Mouse (Mus musculus): Measurements from ENCODE around the gene Srp72. TPM values are rescaled to one million over a fixed set of nuclear protein-coding genes. Genes with fewer than 3 reads are reported as not detected.

The Srp72 gene
- polyA plus RNA-seq (2014; fragmentation: Nextera tagmentation; extraction: Ambion mirVana): 49.8 and 53.7 TPM in 2 replicates

GRCm38 (mm10) chr5:76974554-76975285 is at the start of gene Srp72:
Gene Srp72 (plus strand): TSS chr5:76974683.
- Histone ChIP-seq H3K9ac (ENCODE audit: low read length) (peak within 1 kb of the TSS; percentile 92), H3K4me2 (ENCODE audit: low read length) (peak within 1 kb of the TSS; percentile 94), H3K4me3 (ENCODE audit: control insufficient read depth in 1 of 2, insufficient read depth in 1 of 2, low read depth in 1 of 2, low read length in 2 of 2) (peak within 1 kb of the TSS; percentile 88 to 96), H3K36me3 (ENCODE audit: control insufficient read depth, insufficient read depth, low read length) (peaks cover 42% of the 10 kb centered on the region), H3K27me3 (ENCODE audit: control insufficient read depth, insufficient read depth, low read length) (no peaks in the 10 kb centered on the region), H3K9me3 (ENCODE audit: control insufficient read depth, low read length) (no peaks in the 10 kb centered on the region), H3K4me1 (ENCODE audit: control insufficient read depth in 2 of 2, insufficient read depth in 2 of 2, low read length in 2 of 2) (peaks cover 0 to 16% of the 10 kb centered on the region in 2 experiments; a peak in 2 of 4 replicates), H3K27ac (replicated peaks in 1 of 2; ENCODE audit: control insufficient read depth in 1 of 2, insufficient read depth in 1 of 2, low read depth in 2 of 2, low read length in 2 of 2) (peak within 1 kb of the TSS; percentile 88 to 94)
- peak; percentile 90 for ATAC-seq (ENCODE audit: insufficient number of reproducible peaks, insufficient read depth, low FRiP score, low read depth)
- under 1% methylated on average over 60 of the region's 60 CpGs for WGBS

GRCm38 (mm10) chr5:76928124-76928832 is 46.2 kb upstream of the Srp72 start:
- Histone ChIP-seq H3K9me3 (ENCODE audit: control insufficient read depth, low read length) (no peaks in the 10 kb centered on the region), H3K27me3 (ENCODE audit: control insufficient read depth, insufficient read depth, low read length) (no peaks in the 10 kb centered on the region), H3K4me2 (ENCODE audit: low read length) (peak overlapping the region; percentile 61), H3K4me3 (ENCODE audit: control insufficient read depth in 1 of 2, insufficient read depth in 1 of 2, low read depth in 1 of 2, low read length in 2 of 2) (peak overlapping the region; percentile 18 to 27), H3K4me1 (ENCODE audit: control insufficient read depth in 2 of 2, insufficient read depth in 2 of 2, low read length in 2 of 2) (peaks cover 11 to 26% of the 10 kb centered on the region in 2 experiments), H3K36me3 (ENCODE audit: control insufficient read depth, insufficient read depth, low read length) (peaks cover 34% of the 10 kb centered on the region), H3K27ac (replicated peaks in 1 of 2; ENCODE audit: control insufficient read depth in 1 of 2, insufficient read depth in 1 of 2, low read depth in 2 of 2, low read length in 2 of 2) (peak overlapping the region; percentile 84 to 87), H3K9ac (ENCODE audit: low read length) (peak overlapping the region; percentile 57; the same call in 1 of the 2 replicates)
- 41% methylated on average over 16 of the region's 16 CpGs for WGBS
- peak; percentile 76 for ATAC-seq (ENCODE audit: insufficient number of reproducible peaks, insufficient read depth, low FRiP score, low read depth)

GRCm38 (mm10) chr5:76929180-76929877 is 45.2 kb upstream of the Srp72 start:
- 40% methylated on average over 7 of the region's 7 CpGs for WGBS
- Histone ChIP-seq H3K27ac (replicated peaks in 1 of 2; ENCODE audit: control insufficient read depth in 1 of 2, insufficient read depth in 1 of 2, low read depth in 2 of 2, low read length in 2 of 2) (peak overlapping the region; percentile 4 to 84; a peak in 3 of 4 replicates), H3K27me3 (ENCODE audit: control insufficient read depth, insufficient read depth, low read length) (no peaks in the 10 kb centered on the region), H3K4me1 (ENCODE audit: control insufficient read depth in 2 of 2, insufficient read depth in 2 of 2, low read length in 2 of 2) (peaks cover 11 to 26% of the 10 kb centered on the region in 2 experiments), H3K36me3 (ENCODE audit: control insufficient read depth, insufficient read depth, low read length) (peaks cover 25% of the 10 kb centered on the region), H3K4me2 (ENCODE audit: low read length) (peak overlapping the region; percentile 61; the same call in 1 of the 2 replicates), H3K9me3 (ENCODE audit: control insufficient read depth, low read length) (no peaks in the 10 kb centered on the region), H3K9ac (ENCODE audit: low read length) (no peak overlapping the region), H3K4me3 (ENCODE audit: control insufficient read depth in 1 of 2, insufficient read depth in 1 of 2, low read depth in 1 of 2, low read length in 2 of 2) (no peak overlapping the region)
- ATAC-seq (ENCODE audit: insufficient number of reproducible peaks, insufficient read depth, low FRiP score, low read depth): peak; percentile 47; the same call in 1 of the 2 replicates

- Histone ChIP-seq H3K4me1 (ENCODE audit: control insufficient read depth in 2 of 2, insufficient read depth in 2 of 2, low read length in 2 of 2) (peaks cover 0 to 8% of the 10 kb centered on the region in 2 experiments; a peak in 3 of 4 replicates), H3K27me3 (ENCODE audit: control insufficient read depth, insufficient read depth, low read length) (no peaks in the 10 kb centered on the region), H3K36me3 (ENCODE audit: control insufficient read depth, insufficient read depth, low read length) (0 out of 2 replicates have a peak, but pooled peaks cover 4% of the 10 kb centered on the region), H3K27ac (replicated peaks in 1 of 2; ENCODE audit: control insufficient read depth in 1 of 2, insufficient read depth in 1 of 2, low read depth in 2 of 2, low read length in 2 of 2) (no peak overlapping the region; a peak in 1 of 4 replicates), H3K4me3 (ENCODE audit: control insufficient read depth in 1 of 2, insufficient read depth in 1 of 2, low read depth in 1 of 2, low read length in 2 of 2) (no peak overlapping the region), H3K4me2 (ENCODE audit: low read length) (no peak overlapping the region), H3K9me3 (ENCODE audit: control insufficient read depth, low read length) (no peaks in the 10 kb centered on the region), H3K9ac (ENCODE audit: low read length) (peak overlapping the region; percentile 23; the same call in 1 of the 2 replicates)
- WGBS: 65% methylated on average over 8 of the region's 8 CpGs
- no peak for ATAC-seq (ENCODE audit: insufficient number of reproducible peaks, insufficient read depth, low FRiP score, low read depth)
These were observed 34.8 kb upstream of the Srp72 start for GRCm38 (mm10) chr5:76939717-76940116.

- no peaks in the 10 kb centered on the region for H3K9me3 ChIP-seq (ENCODE audit: control insufficient read depth, low read length)
- 0 out of 2 replicates have a peak, but pooled peaks cover 4% of the 10 kb centered on the region for H3K36me3 ChIP-seq (ENCODE audit: control insufficient read depth, insufficient read depth, low read length)
- H3K4me3 ChIP-seq (ENCODE audit: control insufficient read depth in 1 of 2, insufficient read depth in 1 of 2, low read depth in 1 of 2, low read length in 2 of 2): no peak overlapping the region
- no peak overlapping the region for H3K9ac ChIP-seq (ENCODE audit: low read length)
- no peak overlapping the region for H3K27ac ChIP-seq (replicated peaks in 1 of 2; ENCODE audit: control insufficient read depth in 1 of 2, insufficient read depth in 1 of 2, low read depth in 2 of 2, low read length in 2 of 2)
- no peak overlapping the region for H3K4me2 ChIP-seq (ENCODE audit: low read length)
- H3K4me1 ChIP-seq (ENCODE audit: control insufficient read depth in 2 of 2, insufficient read depth in 2 of 2, low read length in 2 of 2): peaks cover 3 to 25% of the 10 kb centered on the region in 2 experiments; a peak in 3 of 4 replicates
- ATAC-seq (ENCODE audit: insufficient number of reproducible peaks, insufficient read depth, low FRiP score, low read depth): no peak
- 86% methylated on average over 4 of the region's 4 CpGs for WGBS
- no peaks in the 10 kb centered on the region for H3K27me3 ChIP-seq (ENCODE audit: control insufficient read depth, insufficient read depth, low read length)
These were observed 32.5 kb upstream of the Srp72 start for GRCm38 (mm10) chr5:76941975-76942374.

- peaks cover 6 to 30% of the 10 kb centered on the region in 2 experiments for H3K4me1 ChIP-seq (ENCODE audit: control insufficient read depth in 2 of 2, insufficient read depth in 2 of 2, low read length in 2 of 2)
- no peak for ATAC-seq (ENCODE audit: insufficient number of reproducible peaks, insufficient read depth, low FRiP score, low read depth)
- no peak overlapping the region for H3K27ac ChIP-seq (replicated peaks in 1 of 2; ENCODE audit: control insufficient read depth in 1 of 2, insufficient read depth in 1 of 2, low read depth in 2 of 2, low read length in 2 of 2)
- no peak overlapping the region for H3K9ac ChIP-seq (ENCODE audit: low read length)
- no peak overlapping the region for H3K4me3 ChIP-seq (ENCODE audit: control insufficient read depth in 1 of 2, insufficient read depth in 1 of 2, low read depth in 1 of 2, low read length in 2 of 2)
- 0 out of 2 replicates have a peak, but pooled peaks cover 4% of the 10 kb centered on the region for H3K36me3 ChIP-seq (ENCODE audit: control insufficient read depth, insufficient read depth, low read length)
- H3K9me3 ChIP-seq (ENCODE audit: control insufficient read depth, low read length): no peaks in the 10 kb centered on the region
- WGBS: 90% methylated on average over 4 of the region's 4 CpGs
- no peak overlapping the region for H3K4me2 ChIP-seq (ENCODE audit: low read length)
- no peaks in the 10 kb centered on the region for H3K27me3 ChIP-seq (ENCODE audit: control insufficient read depth, insufficient read depth, low read length)
These were observed 32.0 kb upstream of the Srp72 start for GRCm38 (mm10) chr5:76942505-76942904.
